Mouse (Mus musculus) megakaryocyte, embryonic 14.5 days (primary cell): ENCODE results near the gene Plcxd1.

Experiments used
- FLI1 ChIP-seq: IDR thresholded peaks from 2 replicates; pipeline ENCODE4 v1.6.1; 2012; ENCODE audit warnings: low read length, inconsistent platforms, mixed read lengths
- GATA1 ChIP-seq: IDR thresholded peaks from 3 replicates; pipeline ENCODE4 v1.6.1; 2012; ENCODE audit warnings: mixed read lengths, low read length, inconsistent platforms, borderline replicate concordance

DNA sequence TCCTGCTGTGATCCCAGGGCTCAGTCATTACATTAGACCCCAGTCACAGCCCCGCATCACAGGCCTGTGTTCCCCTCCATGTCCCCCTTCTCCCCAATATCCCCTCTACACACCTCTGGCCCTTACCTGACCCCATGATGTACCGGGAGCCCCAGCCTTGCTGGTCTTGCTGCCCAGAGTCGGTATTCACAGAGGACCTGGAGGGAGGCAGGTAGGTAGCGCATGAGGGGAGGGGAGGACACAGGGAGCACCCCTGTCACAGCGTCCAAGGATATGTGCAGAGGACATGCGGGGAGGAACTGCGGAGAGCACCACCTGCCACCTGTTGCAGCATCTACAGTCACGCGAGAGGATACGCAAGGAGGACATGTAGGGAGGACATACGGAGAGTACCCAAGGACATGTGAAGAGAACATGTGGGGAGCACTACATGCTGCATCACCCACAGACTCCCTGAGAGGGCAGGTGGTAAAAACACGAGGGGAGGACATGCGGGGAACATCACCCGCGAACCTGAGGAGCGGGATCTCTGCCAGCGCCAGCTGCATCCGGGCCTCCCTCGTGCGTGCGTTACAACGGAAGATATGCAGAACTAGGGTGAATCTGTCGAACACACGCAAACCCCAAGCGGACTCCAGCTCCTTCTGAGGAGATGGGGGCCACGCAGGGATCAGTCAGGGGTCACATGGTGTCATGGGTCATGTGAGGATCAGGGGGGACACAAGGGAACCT lies 6.5 kb downstream of the Plcxd1 start:
- no peak for TF ChIP-seq GATA1
- TF ChIP-seq FLI1: no peak
